Mouse (Mus musculus) lung, postnatal 14 days (tissue): Measurements from ENCODE around the gene Bcl9.

ENCODE experiments used
- DNase-seq: peaks from one replicate; pipeline ENCODE4 v3.0.0; 2021

Bcl9 gene

GRCm38 (mm10) chr3:97230631-97231404 is 66.9 kb downstream of the Bcl9 start:
- no peak for DNase-seq

- no peak for DNase-seq
Measured at GRCm38 (mm10) chr3:97228457-97228856, 69.3 kb downstream of the Bcl9 start.

DNA sequence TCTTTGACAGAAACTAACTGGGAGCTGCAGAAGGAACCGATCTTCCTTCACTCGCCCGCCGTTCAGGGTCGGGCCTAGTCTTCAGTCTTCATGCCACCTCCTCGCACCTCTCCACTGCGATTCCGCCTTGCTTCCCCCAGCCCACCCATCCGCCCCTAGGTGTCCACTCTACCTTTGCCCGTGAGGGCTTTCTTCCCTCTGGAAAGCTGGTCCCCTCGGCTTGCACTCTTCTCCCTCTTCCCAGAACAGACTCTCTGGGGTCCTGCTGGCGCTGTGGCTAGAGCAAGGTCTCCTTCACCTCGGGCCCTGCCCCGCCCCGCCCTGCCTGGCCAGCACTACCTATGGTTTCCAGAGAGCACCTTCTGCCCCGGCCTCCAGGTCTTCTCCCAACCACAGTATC is 69.7 kb downstream of the Bcl9 start:
- DNase-seq: peak; percentile 35

GRCm38 (mm10) chr3:97227259-97228005 is 70.3 kb downstream of the Bcl9 start:
- peak; percentile 96 for DNase-seq

GRCm38 (mm10) chr3:97226719-97227118 is 71.0 kb downstream of the Bcl9 start:
- no peak for DNase-seq

- no peak for DNase-seq
Measured at GRCm38 (mm10) chr3:97225231-97225630, 72.5 kb downstream of the Bcl9 start.

GRCm38 (mm10) chr3:97223261-97223660 is 74.5 kb downstream of the Bcl9 start:
- DNase-seq: no peak

DNA sequence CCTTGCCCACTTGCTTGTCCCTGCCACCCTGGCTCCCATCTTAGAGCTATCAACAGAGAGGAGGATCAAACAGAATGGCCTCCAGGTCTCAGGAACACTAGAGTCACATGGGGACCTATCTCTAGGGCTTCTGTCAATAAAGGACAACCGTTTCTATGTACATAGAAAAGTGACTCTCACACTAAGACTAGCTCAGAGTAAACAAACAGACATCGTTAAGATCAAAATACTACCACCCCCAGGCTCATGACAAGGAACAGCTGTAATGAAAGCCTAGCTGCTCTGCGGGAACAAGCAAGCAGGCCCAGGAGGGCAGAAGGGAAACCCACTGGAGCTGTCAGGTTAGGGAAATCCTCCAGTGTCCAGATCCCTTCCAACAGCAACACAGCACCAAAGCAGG is 82.2 kb downstream of the Bcl9 start:
- DNase-seq: no peak

- peak; percentile 33 for DNase-seq
Measured at GRCm38 (mm10) chr3:97214439-97214838, 83.3 kb downstream of the Bcl9 start.

- DNase-seq: no peak
Measured at GRCm38 (mm10) chr3:97213871-97214270, 83.8 kb downstream of the Bcl9 start.

- no peak for DNase-seq
Measured at GRCm38 (mm10) chr3:97211177-97211576, 86.5 kb downstream of the Bcl9 start.

GRCm38 (mm10) chr3:97209351-97209750 is 88.4 kb downstream of the Bcl9 start:
- DNase-seq: no peak

- no peak for DNase-seq
Measured at GRCm38 (mm10) chr3:97206521-97206920, 91.2 kb downstream of the Bcl9 start.

GRCm38 (mm10) chr3:97203880-97204279 is 93.8 kb downstream of the Bcl9 start:
- DNase-seq: no peak

GRCm38 (mm10) chr3:97201943-97202342 is 95.8 kb downstream of the Bcl9 start:
- peak; percentile 77 for DNase-seq

DNA sequence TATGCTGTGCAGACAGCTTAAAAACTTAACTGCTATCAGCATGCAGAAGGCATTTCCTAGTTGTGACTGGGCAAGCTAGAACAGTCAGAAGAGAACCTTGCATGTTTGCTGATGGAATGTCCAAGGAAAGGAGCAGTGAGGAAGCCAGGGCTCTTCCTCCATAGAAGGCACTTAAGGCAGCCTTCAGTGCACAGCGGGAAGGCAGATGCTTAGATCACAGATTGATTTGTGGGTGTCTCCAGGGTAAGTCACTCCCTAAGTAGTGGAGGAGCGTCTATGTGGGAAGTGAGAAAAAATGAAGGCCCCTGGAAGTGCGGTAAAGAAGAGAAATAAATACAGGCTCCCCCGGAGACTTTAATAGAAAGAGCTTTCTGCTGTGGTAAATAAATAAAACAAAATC is 98.5 kb downstream of the Bcl9 start:
- no peak for DNase-seq

- DNase-seq: no peak
Measured at GRCm38 (mm10) chr3:97196571-97196970, 101.1 kb downstream of the Bcl9 start.

- DNase-seq: peak; percentile 81
Measured at GRCm38 (mm10) chr3:97185098-97185860, 112.4 kb downstream of the Bcl9 start.

DNA sequence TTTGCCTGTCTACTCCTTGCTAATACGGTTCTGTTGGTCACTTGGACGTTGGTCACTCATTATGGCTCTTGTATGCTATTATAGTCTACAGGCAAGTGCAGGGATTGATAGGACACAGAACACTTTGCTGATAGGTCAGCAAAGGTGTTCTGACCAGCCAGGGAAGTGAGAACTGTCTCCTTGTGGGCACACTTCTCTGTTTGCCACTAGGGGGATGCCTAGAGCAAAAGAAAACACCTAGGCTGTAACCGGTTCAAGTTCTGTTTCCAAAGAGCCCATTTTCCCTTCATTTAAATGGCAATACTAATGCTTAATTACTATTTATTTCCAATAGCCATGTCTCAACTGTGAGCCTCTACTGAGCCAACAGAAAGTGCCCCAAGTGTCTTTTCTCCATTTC is 113.9 kb downstream of the Bcl9 start:
- DNase-seq: no peak

DNA sequence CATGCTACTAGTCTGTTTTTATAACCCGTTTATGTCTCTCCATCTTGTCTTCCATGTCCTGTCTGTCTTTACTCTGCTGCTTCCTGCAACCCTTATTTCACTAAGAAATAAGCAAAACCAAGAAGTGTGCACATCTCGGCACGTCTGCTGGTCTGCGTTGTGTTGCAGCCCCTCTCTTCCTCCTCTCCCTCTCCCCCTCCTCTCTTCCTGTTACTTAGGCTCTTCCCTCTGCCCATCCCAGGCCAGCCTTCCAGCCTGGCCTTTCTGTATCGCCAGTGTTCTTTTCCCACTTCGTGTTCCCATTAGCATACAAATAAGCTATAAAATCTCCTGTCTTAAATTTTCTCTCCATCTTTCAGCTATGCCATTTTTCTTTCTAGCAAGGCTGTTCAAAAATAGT is 117.2 kb downstream of the Bcl9 start:
- DNase-seq: no peak

DNA sequence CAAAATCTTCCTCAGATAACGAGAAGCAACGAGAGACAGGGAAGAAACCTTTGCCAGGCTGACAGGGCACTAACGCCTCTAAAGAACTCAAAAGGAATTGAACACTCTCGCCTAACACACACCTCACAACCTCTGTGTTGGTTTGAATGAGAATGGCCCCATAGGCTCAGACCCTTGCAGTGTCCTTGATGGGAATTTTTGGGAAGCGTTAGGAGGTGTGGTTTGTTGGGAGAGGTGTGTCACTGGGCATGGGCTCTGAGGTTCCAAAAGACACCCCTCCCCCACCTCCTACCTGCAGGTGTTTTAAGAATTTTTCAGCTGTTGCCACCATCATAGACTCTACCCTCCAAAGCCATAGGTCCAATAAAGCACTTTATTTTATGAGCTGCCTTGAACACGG is 118.8 kb downstream of the Bcl9 start:
- DNase-seq: no peak

DNA sequence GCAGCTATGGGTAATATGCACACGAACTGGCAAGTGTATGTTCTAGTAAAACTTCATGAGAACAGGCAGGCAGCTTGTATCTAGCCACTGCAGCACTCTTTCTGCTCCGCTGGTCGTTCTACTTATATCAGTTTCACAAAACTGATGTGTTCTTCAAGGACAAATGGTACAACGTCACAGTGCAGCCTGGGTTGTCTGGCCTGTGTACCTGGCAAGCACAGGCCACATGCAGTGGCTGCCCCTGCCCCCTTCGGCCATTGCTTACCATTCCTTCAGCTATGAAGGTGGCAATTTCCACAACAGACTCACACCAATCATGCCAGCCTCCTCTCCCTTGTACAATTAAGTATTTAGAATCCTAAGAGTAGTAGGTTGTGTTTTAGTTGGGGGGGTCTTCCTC is 125.1 kb downstream of the Bcl9 start:
- no peak for DNase-seq

DNA sequence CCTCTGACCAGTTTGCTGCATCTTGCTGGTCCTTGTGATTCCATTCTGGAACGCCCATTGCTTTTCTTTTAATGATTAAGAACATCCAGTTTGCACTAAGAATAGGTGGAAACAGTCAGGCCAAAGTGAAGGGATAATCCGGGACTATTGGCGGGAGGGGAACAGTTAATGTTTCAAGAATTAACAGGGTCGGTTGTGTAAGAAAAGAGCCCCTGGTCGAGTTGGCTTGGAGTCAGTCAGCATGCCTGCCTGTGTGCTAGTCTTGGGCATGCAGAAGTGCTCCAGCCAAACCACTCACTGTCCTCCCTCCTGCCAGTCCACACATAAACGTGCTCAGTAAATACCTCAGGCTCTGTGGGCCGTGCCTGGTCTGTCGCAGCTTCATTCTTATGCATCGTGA is 125.5 kb downstream of the Bcl9 start:
- no peak for DNase-seq

DNA sequence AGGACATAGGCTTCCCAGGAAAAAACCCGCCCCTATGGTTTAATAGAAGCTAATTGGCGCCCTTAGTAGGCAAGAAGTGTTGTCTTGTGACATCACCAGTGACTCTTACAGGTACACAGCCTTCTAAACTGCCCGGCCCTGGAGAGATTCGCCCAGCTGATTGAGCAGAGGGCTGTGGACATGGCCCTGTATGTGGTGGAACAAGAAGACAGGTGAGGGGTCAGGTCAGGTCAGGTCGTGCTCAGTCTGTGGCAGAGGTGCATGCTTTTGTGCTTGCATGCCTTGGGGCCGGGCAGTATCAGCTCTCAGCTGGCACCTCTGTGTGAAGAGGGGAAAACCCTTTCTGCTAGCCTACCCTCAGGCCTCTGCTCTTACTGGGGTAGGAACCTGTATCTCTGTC is 126.2 kb downstream of the Bcl9 start:
- no peak for DNase-seq
